Mouse (Mus musculus) lung, embryonic 16.5 days (tissue): ENCODE results near the gene Ptgdr2. TPM values are rescaled to one million over a fixed set of nuclear protein-coding genes. Genes with fewer than 3 reads are reported as not detected.
A peak's percentile ranks its signal among the peaks of the same experiment; 100 is the strongest.

Experiments used
- ATAC-seq: fragments of 200-750 bp; cut with Nextera tagmentation; 2 replicates; pipeline ENCODE4 v1.8.0; 2017; ENCODE audit warnings: low read depth, mild to moderate bottlenecking, moderate library complexity
- H3K27ac ChIP-seq: fragments of 300-500 bp; sonication (generic); 2 replicates; pipeline ENCODE4 v1.5.1; 2014; ENCODE audit warnings: mild to moderate bottlenecking, control low read depth, low read length
- H3K27me3 ChIP-seq: fragments of 300-500 bp; sonication (generic); 2 replicates; pipeline ENCODE4 v1.6.1; 2014; ENCODE audit warnings: low read depth, low read length, mixed read lengths; ENCODE audit not compliant: control insufficient read depth, insufficient read depth
- H3K36me3 ChIP-seq: fragments of 300-500 bp; sonication (generic); 2 replicates; pipeline ENCODE4 v1.6.1; 2014; ENCODE audit warnings: low read length; ENCODE audit not compliant: control insufficient read depth, insufficient read depth
- H3K4me1 ChIP-seq: fragments of 300-500 bp; sonication (generic); replicated peaks from 2 replicates; pipeline ENCODE4 v1.6.1; 2014; ENCODE audit warnings: low read length, mixed read lengths; ENCODE audit not compliant: control insufficient read depth, insufficient read depth
- H3K4me2 ChIP-seq: fragments of 300-500 bp; sonication (generic); 2 replicates; pipeline ENCODE4 v1.6.1; 2014; ENCODE audit warnings: low read depth, low read length, control low read depth
- H3K4me3 ChIP-seq: fragments of 300-500 bp; sonication (generic); 2 replicates; pipeline ENCODE4 v1.5.1; 2014; ENCODE audit warnings: mild to moderate bottlenecking, low read length, control low read depth
- H3K9ac ChIP-seq: fragments of 300-500 bp; sonication (generic); 2 replicates; pipeline ENCODE4 v1.6.1; 2014; ENCODE audit warnings: low read length, control low read depth
- H3K9me3 ChIP-seq: fragments of 300-500 bp; sonication (generic); 2 replicates; pipeline ENCODE4 v1.6.1; 2016; ENCODE audit warnings: low read length; ENCODE audit not compliant: control insufficient read depth
- WGBS: fragments of 180-500 bp; shearing (Covaris S2); extraction: QIAGEN DNeasy Blood & Tissue Kit; methylation state at CpG from one replicate; pipeline ENCODE4 v1.1.7; 2014; 5-methylcytosine and 5-hydroxymethylcytosine counted together
- polyA plus RNA-seq: library from polyadenylated mRNA; unstranded; fragments of >200 nt; fragmentation: Nextera tagmentation; extraction: Ambion mirVana; gene quantifications from 2 replicates; pipeline ENCODE4 v1.2.1, GENCODE M21; 2015

Gene Ptgdr2
- polyA plus RNA-seq, 1 experiment from 2014 or later: 0.11 TPM

DNA sequence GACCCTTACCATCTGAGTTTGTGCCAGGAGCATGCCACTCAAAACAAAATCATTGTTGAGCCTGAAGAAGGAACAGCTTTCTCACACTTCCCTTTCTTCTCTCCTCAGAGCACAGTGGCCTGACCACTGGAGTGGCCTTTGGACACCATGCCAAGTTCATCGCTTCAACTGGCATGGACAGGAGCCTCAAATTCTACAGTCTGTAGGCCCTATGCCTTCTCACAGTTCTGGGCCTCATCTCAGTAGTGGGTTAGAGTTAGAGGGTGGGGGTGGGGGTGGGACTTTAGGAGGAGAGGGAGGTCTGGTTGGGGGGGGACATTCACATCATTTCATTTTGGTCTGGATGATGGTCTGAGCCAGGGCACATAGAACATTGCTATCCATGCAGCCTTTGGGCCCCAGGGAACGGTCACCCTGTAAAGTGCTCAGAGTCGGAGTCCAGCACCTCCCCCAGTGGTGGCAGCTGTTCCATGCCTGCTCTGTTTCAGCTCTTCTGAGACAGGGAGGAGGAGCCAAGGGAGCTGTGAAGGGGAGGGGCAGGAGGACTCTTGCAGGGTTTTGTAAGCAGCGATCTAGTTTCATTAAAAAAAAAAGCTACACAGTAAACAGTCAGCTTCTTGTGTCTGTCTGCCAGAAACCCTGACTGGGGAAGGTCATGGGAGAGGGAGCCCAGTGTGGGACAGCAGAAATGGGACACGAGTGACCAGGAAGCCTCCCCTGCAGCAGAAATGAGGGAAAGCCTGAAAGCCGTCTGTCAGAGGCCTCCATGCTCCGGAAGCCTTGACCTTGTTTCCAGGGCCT lies 31.8 kb upstream of the Ptgdr2 start:
- ATAC-seq: peak; percentile 88
- peak overlapping the region; percentile 94 for H3K27ac ChIP-seq
- no peaks in the 10 kb centered on the region for H3K27me3 ChIP-seq
- H3K4me2 ChIP-seq: no peak overlapping the region
- 36% methylated on average over 7 of the region's 7 CpGs for WGBS
- H3K9ac ChIP-seq: peak overlapping the region; percentile 21; the same call in 1 of the 2 replicates
- peaks cover 47% of the 10 kb centered on the region for H3K36me3 ChIP-seq
- no peaks in the 10 kb centered on the region for H3K9me3 ChIP-seq
- H3K4me1 ChIP-seq: peaks cover 23% of the 10 kb centered on the region
- H3K4me3 ChIP-seq: no peak overlapping the region

DNA sequence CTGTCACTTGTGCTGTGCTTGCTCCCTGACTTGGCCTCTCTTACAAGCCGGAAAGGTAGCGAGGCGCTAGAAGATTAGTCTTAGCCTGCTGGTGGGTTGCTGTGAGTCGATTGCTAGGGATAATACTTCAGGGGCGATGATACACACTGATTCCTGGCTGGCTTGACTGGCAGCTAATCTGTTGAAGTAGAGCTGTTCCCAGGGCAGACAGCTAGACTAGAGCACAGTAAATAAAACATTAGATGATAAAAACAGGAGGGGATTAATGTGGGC lies 31.3 kb upstream of the Ptgdr2 start:
- peak overlapping the region; percentile 94 for H3K27ac ChIP-seq
- WGBS: 54% methylated on average over 5 of the region's 5 CpGs
- H3K4me1 ChIP-seq: peaks cover 23% of the 10 kb centered on the region
- no peaks in the 10 kb centered on the region for H3K27me3 ChIP-seq
- peak overlapping the region; percentile 21; the same call in 1 of the 2 replicates for H3K9ac ChIP-seq
- H3K36me3 ChIP-seq: peaks cover 42% of the 10 kb centered on the region
- H3K4me2 ChIP-seq: no peak overlapping the region
- H3K9me3 ChIP-seq: no peaks in the 10 kb centered on the region
- H3K4me3 ChIP-seq: no peak overlapping the region
- ATAC-seq: no peak; the same call in 1 of the 2 replicates

DNA sequence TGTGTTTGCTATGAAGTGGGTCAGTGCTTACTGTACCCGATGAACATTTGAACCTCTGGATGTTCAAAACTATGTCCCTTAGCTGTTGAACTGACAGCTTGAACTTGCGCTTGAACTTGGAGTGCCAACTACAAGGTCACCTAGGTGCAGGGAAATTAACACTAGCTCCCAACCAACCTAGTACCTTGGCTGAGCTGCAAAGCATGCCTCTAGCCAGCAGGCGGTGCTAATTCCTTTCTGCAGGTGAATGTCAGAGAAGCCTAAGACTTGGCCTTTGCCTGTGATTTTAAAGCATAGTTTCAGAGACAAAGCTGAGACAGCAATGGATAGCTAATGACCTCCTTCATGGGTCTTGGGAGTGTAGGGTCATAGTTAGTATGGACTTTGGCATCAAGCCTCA lies 29.1 kb upstream of the Ptgdr2 start:
- peak overlapping the region; percentile 91; the same call in 1 of the 2 replicates for H3K27ac ChIP-seq
- peaks cover 23% of the 10 kb centered on the region for H3K36me3 ChIP-seq
- H3K4me1 ChIP-seq: peaks cover 23% of the 10 kb centered on the region
- no peaks in the 10 kb centered on the region for H3K9me3 ChIP-seq
- WGBS: 47% methylated on average over 3 of the region's 3 CpGs
- H3K4me2 ChIP-seq: no peak overlapping the region
- H3K4me3 ChIP-seq: no peak overlapping the region
- no peak overlapping the region for H3K9ac ChIP-seq
- no peak for ATAC-seq
- no peaks in the 10 kb centered on the region for H3K27me3 ChIP-seq

DNA sequence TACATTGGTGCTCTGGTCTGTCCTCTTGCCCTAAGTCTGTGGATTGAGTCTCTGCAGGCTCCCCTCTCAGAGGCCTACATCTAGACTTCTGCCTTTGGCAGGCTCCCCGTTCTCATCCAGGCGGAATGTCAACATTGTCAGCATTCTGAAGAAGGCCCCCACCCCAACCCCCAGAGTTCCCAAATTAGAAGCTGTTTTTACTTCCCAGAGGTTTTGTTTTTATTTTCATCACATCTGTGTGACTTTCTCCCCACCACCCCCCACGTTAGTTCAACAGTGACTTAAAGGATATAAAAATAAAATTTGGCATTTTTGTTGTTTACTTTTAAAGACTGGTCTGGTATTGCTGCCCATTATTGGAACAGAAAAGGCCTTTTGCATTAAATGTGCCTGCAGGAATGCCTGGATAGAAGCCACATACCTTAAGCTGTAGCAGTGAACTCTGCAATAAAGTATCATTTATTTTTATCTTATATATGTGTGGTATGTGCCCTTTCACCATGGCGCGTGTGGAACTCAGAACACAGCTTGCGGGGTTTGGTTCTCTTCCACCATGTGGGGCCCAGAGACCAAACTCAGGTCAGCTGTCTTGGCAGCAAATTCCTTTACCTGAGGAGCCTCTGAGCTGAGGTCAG lies 27.8 kb upstream of the Ptgdr2 start:
- Histone ChIP-seq H3K36me3 (peaks cover 12% of the 10 kb centered on the region), H3K4me2 (no peak overlapping the region), H3K4me1 (peaks cover 23% of the 10 kb centered on the region), H3K9me3 (no peaks in the 10 kb centered on the region), H3K4me3 (no peak overlapping the region), H3K27me3 (no peaks in the 10 kb centered on the region), H3K9ac (0 out of 2 replicates have a peak overlapping the region, but pooled peaks have one; percentile 13), H3K27ac (peak overlapping the region; percentile 91)
- 39% methylated on average over 6 of the region's 6 CpGs for WGBS
- ATAC-seq: peak; percentile 70

DNA sequence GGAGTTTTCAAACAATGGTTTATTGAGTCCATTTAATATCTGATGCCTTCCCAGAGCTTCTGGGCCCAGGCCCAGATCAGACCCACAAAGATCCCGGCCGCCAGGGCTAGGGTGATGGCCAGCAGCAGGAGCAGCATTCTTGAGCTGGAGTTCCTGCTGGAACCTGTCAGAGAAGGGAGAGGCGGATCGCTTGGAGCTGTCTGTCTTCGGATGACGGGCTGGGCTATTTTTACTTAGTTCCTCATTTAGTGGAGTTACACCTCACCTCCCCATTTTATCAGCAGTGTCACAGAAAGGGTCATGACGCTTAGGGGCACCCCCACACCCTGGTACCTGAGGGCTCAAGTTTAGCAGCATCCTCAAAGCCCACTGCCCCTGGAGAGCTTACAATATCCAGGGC lies 22.7 kb upstream of the Ptgdr2 start:
- H3K27me3 ChIP-seq: no peaks in the 10 kb centered on the region
- 46% methylated on average over 7 of the region's 7 CpGs for WGBS
- no peaks in the 10 kb centered on the region for H3K9me3 ChIP-seq
- no peak for ATAC-seq
- H3K9ac ChIP-seq: no peak overlapping the region
- H3K4me1 ChIP-seq: peaks cover 4% of the 10 kb centered on the region; the same call in 1 of the 2 replicates
- H3K4me2 ChIP-seq: no peak overlapping the region
- no peak overlapping the region for H3K27ac ChIP-seq
- no peak overlapping the region for H3K4me3 ChIP-seq
- H3K36me3 ChIP-seq: no peaks in the 10 kb centered on the region

DNA sequence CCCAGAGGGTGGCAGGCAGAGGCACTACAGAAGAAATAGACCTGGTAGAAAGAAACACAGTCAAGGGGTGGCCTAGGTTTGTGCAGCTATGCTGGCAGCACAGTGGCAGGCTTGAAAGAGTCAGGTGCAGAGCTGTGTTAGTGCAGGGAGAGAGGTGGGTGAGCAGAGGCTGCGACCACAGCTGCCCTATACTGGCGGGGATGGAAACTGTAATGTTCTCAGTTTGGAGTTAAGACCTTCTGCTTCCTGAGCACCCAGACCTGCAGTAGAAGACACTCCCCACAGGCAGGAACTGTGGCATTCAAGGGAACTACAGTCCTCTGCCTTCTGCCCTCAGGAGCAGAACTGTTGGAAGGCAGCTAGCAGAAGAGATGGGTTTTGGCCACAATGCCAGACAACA lies 22.1 kb upstream of the Ptgdr2 start:
- no peak overlapping the region for H3K27ac ChIP-seq
- no peak for ATAC-seq
- H3K36me3 ChIP-seq: no peaks in the 10 kb centered on the region
- 52% methylated on average over 2 of the region's 2 CpGs for WGBS
- no peak overlapping the region for H3K4me2 ChIP-seq
- no peaks in the 10 kb centered on the region for H3K4me1 ChIP-seq
- H3K9ac ChIP-seq: no peak overlapping the region
- H3K27me3 ChIP-seq: no peaks in the 10 kb centered on the region
- H3K4me3 ChIP-seq: no peak overlapping the region
- H3K9me3 ChIP-seq: no peaks in the 10 kb centered on the region

DNA sequence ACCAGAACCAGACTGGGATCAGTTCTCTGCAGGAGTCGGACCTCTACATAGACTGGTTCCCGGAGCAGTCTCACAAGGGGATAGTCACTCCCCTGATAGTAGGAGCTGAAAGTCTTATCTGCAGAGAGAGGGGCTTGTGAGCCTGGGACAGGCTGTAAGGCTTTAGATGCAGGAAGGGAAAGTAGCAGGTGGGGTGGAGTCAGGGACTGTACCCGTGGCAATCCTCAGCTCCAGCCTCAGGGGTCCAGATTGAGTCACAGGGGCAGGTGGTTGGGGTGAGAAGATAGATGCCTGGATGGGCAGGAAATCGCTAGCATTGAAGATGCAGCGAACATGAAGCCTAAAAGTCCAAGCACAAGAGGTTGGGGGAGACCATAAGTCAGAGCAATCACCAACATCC lies 20.5 kb upstream of the Ptgdr2 start:
- Histone ChIP-seq H3K36me3 (no peaks in the 10 kb centered on the region), H3K27ac (no peak overlapping the region), H3K4me3 (no peak overlapping the region), H3K4me2 (no peak overlapping the region), H3K27me3 (no peaks in the 10 kb centered on the region), H3K4me1 (no peaks in the 10 kb centered on the region), H3K9ac (no peak overlapping the region), H3K9me3 (no peaks in the 10 kb centered on the region)
- ATAC-seq: no peak
- WGBS: 58% methylated on average over 5 of the region's 5 CpGs

DNA sequence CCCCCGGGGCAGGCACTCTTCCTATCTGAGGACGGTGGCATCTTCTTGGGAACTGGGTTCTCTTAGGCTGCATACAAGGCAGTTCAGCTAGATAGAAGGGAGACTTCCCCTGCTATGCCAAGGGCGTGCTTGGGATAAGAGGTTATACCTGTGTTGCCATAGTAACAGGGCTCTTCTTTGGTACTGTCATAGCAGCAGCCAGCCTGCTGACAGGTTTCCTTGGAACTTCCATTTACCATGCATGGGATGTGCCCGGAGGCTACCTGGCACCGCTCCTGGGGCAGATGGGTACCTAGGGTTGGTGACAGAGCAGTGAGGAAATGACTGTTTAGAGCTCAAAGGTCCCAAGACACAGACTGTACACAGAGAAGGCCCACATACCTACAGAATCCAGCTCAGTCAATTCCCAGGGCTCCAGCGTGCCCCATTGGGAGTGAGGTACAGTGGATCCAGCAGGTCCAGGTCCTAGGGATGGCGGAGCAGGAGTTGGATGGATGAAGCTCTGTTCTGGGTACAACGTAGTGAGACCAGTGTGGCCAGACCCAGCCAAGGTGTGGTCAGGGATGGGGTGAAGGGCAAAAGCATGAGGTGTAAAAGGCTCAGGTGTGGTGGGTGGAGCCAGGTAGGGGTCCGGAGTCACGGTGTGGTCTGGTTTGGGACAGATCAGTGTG lies 18.5 kb upstream of the Ptgdr2 start:
- H3K36me3 ChIP-seq: no peaks in the 10 kb centered on the region
- H3K9ac ChIP-seq: no peak overlapping the region
- no peak; the same call in 1 of the 2 replicates for ATAC-seq
- H3K27ac ChIP-seq: no peak overlapping the region
- H3K9me3 ChIP-seq: no peaks in the 10 kb centered on the region
- H3K27me3 ChIP-seq: no peaks in the 10 kb centered on the region
- H3K4me2 ChIP-seq: no peak overlapping the region
- 81% methylated on average over 10 of the region's 10 CpGs for WGBS
- H3K4me1 ChIP-seq: no peaks in the 10 kb centered on the region
- H3K4me3 ChIP-seq: no peak overlapping the region

DNA sequence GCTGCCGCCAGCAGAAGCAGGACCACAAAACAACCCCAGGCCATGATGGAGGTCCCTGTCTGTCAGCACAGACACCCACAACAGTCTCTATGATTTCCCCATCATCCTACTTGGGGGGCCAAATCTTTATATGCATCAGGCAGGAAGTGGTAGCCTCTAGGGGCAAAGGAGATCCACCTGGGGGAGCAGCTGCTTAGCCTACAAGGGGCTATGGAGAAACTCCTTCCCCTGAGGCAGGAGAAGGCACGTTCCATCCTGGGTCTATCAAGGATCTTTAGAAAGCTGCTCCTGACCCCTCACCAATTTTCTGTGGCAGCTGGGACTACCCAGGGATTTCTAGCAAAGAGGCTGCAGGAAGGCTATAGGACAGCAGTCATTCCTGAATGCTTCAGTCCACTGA lies 16.4 kb upstream of the Ptgdr2 start, which contains the start of gene Zp1:
Gene Zp1 (minus strand): TSS at position 101 of the 400 bp plus-strand sequence.
- Histone ChIP-seq H3K27me3 (no peaks in the 10 kb centered on the region), H3K4me1 (no peaks in the 10 kb centered on the region), H3K4me2 (no peak within 1 kb of the TSS), H3K9me3 (no peaks in the 10 kb centered on the region), H3K4me3 (no peak within 1 kb of the TSS), H3K27ac (no peak within 1 kb of the TSS), H3K9ac (no peak within 1 kb of the TSS), H3K36me3 (no peaks in the 10 kb centered on the region)
- 48% methylated on average over 2 of the region's 2 CpGs for WGBS
- no peak for ATAC-seq
